7 mouse cellular contexts compared by ENCODE assay signal in genomic region chr16:31352996-31353395, GRCm38 (mm10). TPM values are rescaled to one million over a fixed set of nuclear protein-coding genes. Genes with fewer than 3 reads are reported as not detected.
DNase-seq lines count a peak whose midpoint lies in the region; ATAC-seq and TF ChIP-seq lines count a peak whose summit lies in the region.

No protein-coding gene starts in this region.

- TF ChIP-seq POLR2A in bone marrow macrophage, adult 2 months (IDR thresholded peaks at IDR 0.05; ENCODE audit: borderline replicate concordance, low read depth, low read length) = no peak

- H3K36me3 ChIP-seq in lung, embryonic 15.5 days = no peaks in the 10 kb centered on the region

- peak; percentile 43; the same call in 1 of the 2 replicates for TF ChIP-seq CTCF in bone marrow macrophage, adult 2 months (IDR thresholded peaks at IDR 0.05; ENCODE audit: low read depth, low read length)

- peak; percentile 45 for DNase-seq in kidney, adult 9 months
- DNase-seq in kidney, adult 18-20 months = no peak
- DNase-seq in ES-CJ7 (ENCODE audit: low read depth, low spot score) = peak; percentile 77
- DNase-seq in Muller cell, postnatal 12 days (ENCODE audit: inconsistent ontology term) = no peak
- no peak for DNase-seq in cerebellum, postnatal 14 days

- no peak overlapping the region for H3K4me3 ChIP-seq in bone marrow macrophage, adult 2 months (ENCODE audit: insufficient read depth, low read length)
- H3K4me3 ChIP-seq in lung, embryonic 15.5 days = no peak overlapping the region

- peak; percentile 23; the same call in 1 of the 2 replicates for ATAC-seq in lung, embryonic 15.5 days (ENCODE audit: borderline replicate concordance, extremely low read depth, low FRiP score, low TSS enrichment)

- no peaks in the 10 kb centered on the region for H3K27me3 ChIP-seq in lung, embryonic 15.5 days

- H3K4me2 ChIP-seq in lung, embryonic 15.5 days = no peak overlapping the region

- no peaks in the 10 kb centered on the region for H3K9me3 ChIP-seq in lung, embryonic 15.5 days

- H3K4me1 ChIP-seq in bone marrow macrophage, adult 2 months (ENCODE audit: control insufficient read depth, insufficient read depth, low read length) = no peaks in the 10 kb centered on the region
- peaks cover 9% of the 10 kb centered on the region for H3K4me1 ChIP-seq in lung, embryonic 15.5 days

- no peak overlapping the region for H3K9ac ChIP-seq in lung, embryonic 15.5 days

- no peak overlapping the region for H3K27ac ChIP-seq in bone marrow macrophage, adult 2 months (ENCODE audit: insufficient read depth, low read depth, low read length)
- no peak overlapping the region for H3K27ac ChIP-seq in lung, embryonic 15.5 days

- WGBS in lung, embryonic 15.5 days = 55% methylated on average over 4 of the region's 4 CpGs

RNA-seq across cellular contexts. Expression of gene Apod, which starts 38.4 kb away (rescaled TPM):
- 0.60 TPM in 1 of 2 replicates, not detected in the other for polyA plus RNA-seq in bone marrow macrophage, adult 2 months (2012; ENCODE audit: insufficient read depth, insufficient read length, missing spikeins)
- 0.60 and 1.3 TPM in 2 replicates for polyA plus RNA-seq in lung, embryonic 15.5 days (2015; fragmentation: Nextera tagmentation; extraction: Ambion mirVana)

Comparison
In these comparisons a context has a peak if more than half of its experiments do, and no peak if none do; other contexts are left out.
1. DNase-seq: peak in kidney, adult 9 months (single experiment) and ES-CJ7 (single experiment); none in kidney, adult 18-20 months (single experiment), Muller cell, postnatal 12 days (single experiment) and cerebellum, postnatal 14 days (0 of 2).